Mouse (Mus musculus) liver, adult 10 weeks (tissue): ENCODE measurements around the gene Iltifb. TPM values are rescaled to one million over a fixed set of nuclear protein-coding genes. Genes with fewer than 3 reads are reported as not detected.

Source experiments
- polyA plus RNA-seq: library from polyadenylated mRNA; stranded (reverse); fragments of 350-450 nt; fragmentation: Illumina TruSeq; extraction: RNeasy Lipid Tissue Mini Kit (QIAGEN cat#74804); gene quantifications from one replicate; pipeline ENCODE4 v1.2.3, GENCODE M21; 2014; ENCODE audit warnings: low read depth, low replicate concordance

Iltifb gene
- not detected for polyA plus RNA-seq

GRCm38 (mm10) chr10:118294938-118295337 is at the start of gene Iltifb:
TSS of gene Iltifb (minus strand) at chr10:118295038.

GRCm38 (mm10) chr10:118343155-118343554 is 48.3 kb upstream of the Iltifb start, which contains the start of gene Gm9046:
TSS of gene Gm9046 (minus strand) at chr10:118343255.

DNA sequence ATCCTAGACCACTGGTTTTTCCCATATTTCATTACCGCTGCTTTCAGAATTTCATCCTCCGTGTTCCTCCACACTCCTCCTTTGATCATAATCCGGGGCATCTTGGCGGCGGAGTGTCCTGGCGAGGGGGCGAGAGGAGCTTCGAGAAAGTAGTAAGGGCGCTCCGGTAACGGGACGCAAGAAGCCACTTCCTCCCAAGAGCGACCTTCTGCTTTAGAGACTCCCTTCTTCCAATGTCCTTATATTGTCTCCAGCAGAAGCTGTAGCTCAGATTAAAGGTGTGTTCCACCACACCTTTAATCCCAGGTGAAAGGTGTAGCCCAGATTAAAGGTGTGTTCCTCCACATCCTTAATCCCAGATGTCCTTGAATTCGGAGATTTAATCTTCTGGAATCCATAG is 42.9 kb upstream of the Iltifb start, which contains the start of gene Gm9045:
Gm9045 (minus strand) TSS at position 101 of the 400 bp plus-strand sequence.

DNA sequence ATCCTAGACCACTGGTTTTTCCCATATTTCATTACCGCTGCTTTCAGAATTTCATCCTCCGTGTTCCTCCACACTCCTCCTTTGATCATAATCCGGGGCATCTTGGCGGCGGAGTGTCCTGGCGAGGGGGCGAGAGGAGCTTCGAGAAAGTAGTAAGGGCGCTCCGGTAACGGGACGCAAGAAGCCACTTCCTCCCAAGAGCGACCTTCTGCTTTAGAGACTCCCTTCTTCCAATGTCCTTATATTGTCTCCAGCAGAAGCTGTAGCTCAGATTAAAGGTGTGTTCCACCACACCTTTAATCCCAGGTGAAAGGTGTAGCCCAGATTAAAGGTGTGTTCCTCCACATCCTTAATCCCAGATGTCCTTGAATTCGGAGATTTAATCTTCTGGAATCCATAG is 37.5 kb upstream of the Iltifb start, which contains the start of gene Gm9044:
Gm9044 (minus strand) TSS at position 101 of the 400 bp plus-strand sequence.

GRCm38 (mm10) chr10:118326869-118327268 is 32.0 kb upstream of the Iltifb start, which contains the start of gene Gm9040:
TSS of gene Gm9040 (minus strand) at chr10:118326969.

GRCm38 (mm10) chr10:118258388-118258787 is 36.5 kb downstream of the Iltifb start, which contains the start of gene Gm32802:
TSS of gene Gm32802 (plus strand) at chr10:118258688.

DNA sequence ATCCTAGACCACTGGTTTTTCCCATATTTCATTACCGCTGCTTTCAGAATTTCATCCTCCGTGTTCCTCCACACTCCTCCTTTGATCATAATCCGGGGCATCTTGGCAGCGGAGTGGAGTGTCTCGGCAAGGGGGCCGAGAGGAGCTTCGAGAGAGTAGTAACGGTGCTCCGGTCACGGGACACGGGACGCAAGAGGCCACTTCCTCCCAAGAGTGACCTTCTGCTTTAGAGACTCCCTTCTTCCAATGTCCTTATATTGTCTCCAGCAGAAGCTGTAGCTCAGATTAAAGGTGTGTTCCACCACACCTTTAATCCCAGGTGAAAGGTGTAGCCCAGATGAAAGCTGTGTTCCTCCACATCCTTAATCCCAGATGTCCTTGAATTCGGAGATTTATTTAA is 54.2 kb downstream of the Iltifb start, which contains the start of gene Gm32717:
Gm32717 (minus strand) TSS at position 101 of the 400 bp plus-strand sequence.

Other genes starting within 250 kb of the Iltifb start
- gene Mdm1, start 153.2 kb downstream of the Iltifb start, polyA plus RNA-seq: 1.1 TPM
- not detected for gene Il22, start 90.1 kb downstream of the Iltifb start, polyA plus RNA-seq
- gene Gm32717, start 54.3 kb downstream of the Iltifb start, polyA plus RNA-seq: not detected
- gene Gm32802, start 36.4 kb downstream of the Iltifb start, polyA plus RNA-seq: not detected
- not detected for gene Gm9040, start 31.9 kb upstream of the Iltifb start, polyA plus RNA-seq
- not detected for gene Gm9044, start 37.4 kb upstream of the Iltifb start, polyA plus RNA-seq
- gene Gm9045, start 42.8 kb upstream of the Iltifb start, polyA plus RNA-seq: not detected
- not detected for gene Gm9046, start 48.2 kb upstream of the Iltifb start, polyA plus RNA-seq
- not detected for gene Gm9048, start 53.6 kb upstream of the Iltifb start, polyA plus RNA-seq
- gene Gm9049, start 59.1 kb upstream of the Iltifb start, polyA plus RNA-seq: not detected
- gene Ifng, start 146.0 kb upstream of the Iltifb start, polyA plus RNA-seq: 0.34 TPM